Mouse (Mus musculus): ENCODE measurements around the gene Fcrl5. TPM values are rescaled to one million over a fixed set of nuclear protein-coding genes. Genes with fewer than 3 reads are reported as not detected.

The Fcrl5 gene
- polyA plus RNA-seq, 1 experiment from 2014 or later, result not detected

DNA sequence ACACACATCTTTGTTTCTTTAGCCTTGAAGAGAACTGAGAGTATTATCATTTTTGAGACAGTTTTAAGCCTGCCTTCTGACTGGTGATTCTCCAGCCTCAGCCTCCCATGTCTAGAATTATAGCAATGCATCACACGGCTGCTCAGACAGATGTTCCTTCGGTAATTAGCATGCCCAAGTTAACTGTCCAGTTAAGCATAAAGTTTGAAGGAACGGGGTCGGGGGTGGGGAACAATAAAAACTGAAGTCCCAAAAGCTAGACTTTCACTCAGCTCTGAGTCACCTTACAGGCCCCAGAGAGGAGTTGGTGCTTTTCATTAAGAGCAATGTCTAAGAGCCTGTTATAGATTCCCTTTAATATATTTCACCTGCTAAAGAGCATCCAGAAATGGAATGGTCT is 51.8 kb downstream of the Fcrl5 start:
- H3K9ac ChIP-seq (replicated peaks), result no peak overlapping the region
- H3K4me1 ChIP-seq (ENCODE audit: insufficient read depth), result no peaks in the 10 kb centered on the region
- no peak for ATAC-seq
- TF ChIP-seq EP300 (IDR thresholded peaks at IDR 0.05; ENCODE audit: low read depth) (no peak), CTCF (IDR thresholded peaks at IDR 0.05; ENCODE audit: low read depth) (no peak)
- no peak for DNase-seq
- WGBS (ENCODE audit: insufficient replicate concordance), result 74% methylated on average over 4 of the region's 4 CpGs
- H3K27ac ChIP-seq (ENCODE audit: low read depth), result 0 out of 2 replicates have a peak overlapping the region, but pooled peaks have one; percentile 11
- H3K4me2 ChIP-seq (ENCODE audit: low read depth, low read length), result no peak overlapping the region
- H3K4me3 ChIP-seq (ENCODE audit: low read depth, low read length), result no peak overlapping the region
- no peaks in the 10 kb centered on the region for H3K9me3 ChIP-seq (ENCODE audit: low read length)
- H3K36me3 ChIP-seq (replicated peaks; ENCODE audit: insufficient read depth, low read length), result no peaks in the 10 kb centered on the region
- no peaks in the 10 kb centered on the region for H3K27me3 ChIP-seq (ENCODE audit: insufficient read depth, low read length)

DNA sequence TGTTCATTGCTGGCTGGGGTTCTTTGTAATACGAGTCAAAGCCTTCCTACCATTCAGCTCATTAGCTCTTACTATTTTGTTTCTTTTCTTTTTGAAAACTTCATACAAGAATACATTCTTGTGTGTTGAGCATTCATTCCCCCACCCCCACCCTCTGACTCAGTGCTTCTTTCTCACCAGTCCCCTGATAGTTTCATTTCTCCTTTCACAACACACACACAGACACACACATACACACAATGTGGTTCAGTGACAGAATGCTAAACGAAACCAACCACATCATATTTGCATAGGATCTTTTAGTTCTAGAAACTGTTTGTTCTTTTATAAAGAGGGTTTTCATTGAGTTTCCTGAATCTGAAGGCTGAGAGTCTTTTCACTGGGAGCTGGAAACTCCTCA is 52.3 kb downstream of the Fcrl5 start:
- Histone ChIP-seq H3K4me3 (ENCODE audit: low read depth, low read length) (no peak overlapping the region), H3K4me1 (ENCODE audit: insufficient read depth) (no peaks in the 10 kb centered on the region), H3K27ac (ENCODE audit: low read depth) (0 out of 2 replicates have a peak overlapping the region, but pooled peaks have one; percentile 11), H3K9me3 (ENCODE audit: low read length) (no peaks in the 10 kb centered on the region), H3K27me3 (ENCODE audit: insufficient read depth, low read length) (no peaks in the 10 kb centered on the region), H3K36me3 (replicated peaks; ENCODE audit: insufficient read depth, low read length) (no peaks in the 10 kb centered on the region), H3K4me2 (ENCODE audit: low read depth, low read length) (no peak overlapping the region), H3K9ac (replicated peaks) (no peak overlapping the region)
- no peak for ATAC-seq
- DNase-seq, result no peak
- TF ChIP-seq EP300 (IDR thresholded peaks at IDR 0.05; ENCODE audit: low read depth), result no peak
- TF ChIP-seq CTCF (IDR thresholded peaks at IDR 0.05; ENCODE audit: low read depth), result no peak
- 61% methylated on average over 2 of the region's 2 CpGs for WGBS (ENCODE audit: insufficient replicate concordance)

DNA sequence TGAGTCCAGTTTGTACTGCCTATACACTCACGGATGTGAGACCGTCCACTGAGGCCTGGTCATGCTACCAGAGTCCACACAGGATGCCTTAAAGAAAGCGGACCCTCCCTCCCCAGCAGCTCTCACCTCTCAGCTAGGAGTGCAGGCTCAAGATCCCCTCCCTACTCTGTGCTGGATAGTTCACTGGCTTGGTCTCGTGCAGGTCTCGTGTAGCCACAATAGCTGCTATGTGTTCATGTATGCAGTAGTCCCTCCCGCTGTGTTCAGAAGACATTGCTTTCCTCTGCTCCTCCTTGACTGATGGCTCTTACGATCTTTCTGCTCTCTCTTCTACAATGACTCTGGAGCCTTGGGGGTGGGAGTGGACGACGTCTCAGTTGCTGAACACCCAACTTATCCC is 62.7 kb downstream of the Fcrl5 start:
- Histone ChIP-seq H3K4me1 (ENCODE audit: insufficient read depth) (0 out of 2 replicates have a peak, but pooled peaks cover 2% of the 10 kb centered on the region), H3K27me3 (ENCODE audit: insufficient read depth, low read length) (no peaks in the 10 kb centered on the region), H3K4me2 (ENCODE audit: low read depth, low read length) (no peak overlapping the region), H3K4me3 (ENCODE audit: low read depth, low read length) (no peak overlapping the region), H3K27ac (ENCODE audit: low read depth) (no peak overlapping the region), H3K36me3 (replicated peaks; ENCODE audit: insufficient read depth, low read length) (no peaks in the 10 kb centered on the region), H3K9me3 (ENCODE audit: low read length) (no peaks in the 10 kb centered on the region), H3K9ac (replicated peaks) (no peak overlapping the region)
- 76% methylated on average over 9 of the region's 9 CpGs for WGBS (ENCODE audit: insufficient replicate concordance)
- DNase-seq (no peak), ATAC-seq (no peak)
- TF ChIP-seq EP300 (IDR thresholded peaks at IDR 0.05; ENCODE audit: low read depth) (no peak), CTCF (IDR thresholded peaks at IDR 0.05; ENCODE audit: low read depth) (no peak)

DNA sequence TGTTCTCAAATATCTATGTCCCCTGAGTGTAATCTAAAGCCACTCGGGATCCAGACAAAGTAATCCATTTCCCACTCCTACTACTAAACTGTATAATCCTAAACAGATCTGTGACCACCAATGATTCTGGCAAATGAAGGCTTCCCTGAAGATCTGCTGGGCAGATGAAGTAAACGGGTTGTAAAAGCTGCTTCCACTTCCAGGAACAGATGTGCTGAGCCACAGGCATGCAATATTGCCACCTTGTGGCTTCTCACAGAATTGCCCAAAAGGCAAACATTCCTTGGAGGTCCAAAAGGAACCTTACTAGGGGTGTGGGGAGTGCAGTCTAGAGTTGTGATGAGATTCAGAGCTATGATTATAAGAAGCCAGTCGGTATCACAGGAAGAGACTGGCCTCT is 63.5 kb downstream of the Fcrl5 start:
- H3K4me3 ChIP-seq (ENCODE audit: low read depth, low read length), result no peak overlapping the region
- no peak overlapping the region for H3K27ac ChIP-seq (ENCODE audit: low read depth)
- no peak for ATAC-seq
- H3K9me3 ChIP-seq (ENCODE audit: low read length), result no peaks in the 10 kb centered on the region
- 0 out of 2 replicates have a peak, but pooled peaks cover 2% of the 10 kb centered on the region for H3K4me1 ChIP-seq (ENCODE audit: insufficient read depth)
- DNase-seq, result peak; percentile 71
- no peak overlapping the region for H3K9ac ChIP-seq (replicated peaks)
- H3K27me3 ChIP-seq (ENCODE audit: insufficient read depth, low read length), result no peaks in the 10 kb centered on the region
- H3K4me2 ChIP-seq (ENCODE audit: low read depth, low read length), result no peak overlapping the region
- 12% methylated on average over 3 of the region's 3 CpGs for WGBS (ENCODE audit: insufficient replicate concordance)
- TF ChIP-seq EP300 (IDR thresholded peaks at IDR 0.05; ENCODE audit: low read depth), result no peak
- peak; percentile 95 for TF ChIP-seq CTCF (IDR thresholded peaks at IDR 0.05; ENCODE audit: low read depth)
- H3K36me3 ChIP-seq (replicated peaks; ENCODE audit: insufficient read depth, low read length), result no peaks in the 10 kb centered on the region

- 0 out of 2 replicates have a peak overlapping the region, but pooled peaks have one; percentile 9 for H3K4me2 ChIP-seq (ENCODE audit: low read depth, low read length)
- no peak overlapping the region for H3K4me3 ChIP-seq (ENCODE audit: low read depth, low read length)
- no peak for TF ChIP-seq EP300 (IDR thresholded peaks at IDR 0.05; ENCODE audit: low read depth)
- 0 out of 2 replicates have a peak, but pooled peaks have one; percentile 3 for TF ChIP-seq CTCF (IDR thresholded peaks at IDR 0.05; ENCODE audit: low read depth)
- no peaks in the 10 kb centered on the region for H3K27me3 ChIP-seq (ENCODE audit: insufficient read depth, low read length)
- no peak overlapping the region for H3K9ac ChIP-seq (replicated peaks)
- WGBS (ENCODE audit: insufficient replicate concordance), result 55% methylated on average over 24 of the region's 24 CpGs
- H3K27ac ChIP-seq (ENCODE audit: low read depth), result no peak overlapping the region
- DNase-seq, result peak; percentile 33
- H3K9me3 ChIP-seq (ENCODE audit: low read length), result no peaks in the 10 kb centered on the region
- no peaks in the 10 kb centered on the region for H3K36me3 ChIP-seq (replicated peaks; ENCODE audit: insufficient read depth, low read length)
- 0 out of 2 replicates have a peak, but pooled peaks cover 2% of the 10 kb centered on the region for H3K4me1 ChIP-seq (ENCODE audit: insufficient read depth)
- ATAC-seq, result no peak
Measured at GRCm38 (mm10) chr3:87500088-87501055, 64.8 kb downstream of the Fcrl5 start.

DNA sequence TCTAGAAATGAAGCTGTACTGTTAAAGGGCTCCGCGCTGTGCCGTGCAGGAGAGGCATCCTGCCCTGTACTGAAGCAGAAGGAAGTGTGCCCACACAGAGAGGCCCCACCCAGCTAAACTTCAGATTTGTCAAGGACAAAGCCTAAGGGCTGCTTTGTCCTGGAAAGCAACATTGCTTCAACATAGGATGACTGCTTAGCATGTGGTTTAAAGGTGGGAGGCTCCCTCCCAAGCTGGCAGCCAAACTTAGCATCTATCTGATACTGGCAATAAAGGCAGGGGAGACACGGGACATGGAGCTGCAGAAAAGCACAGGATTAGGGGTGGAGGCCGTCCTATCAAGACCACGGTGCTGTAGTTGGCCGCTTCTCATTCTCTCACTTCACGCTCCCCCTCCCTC is 65.6 kb downstream of the Fcrl5 start:
- no peak overlapping the region for H3K4me3 ChIP-seq (ENCODE audit: low read depth, low read length)
- no peaks in the 10 kb centered on the region for H3K27me3 ChIP-seq (ENCODE audit: insufficient read depth, low read length)
- no peak overlapping the region for H3K9ac ChIP-seq (replicated peaks)
- TF ChIP-seq CTCF (IDR thresholded peaks at IDR 0.05; ENCODE audit: low read depth), result no peak
- no peak overlapping the region for H3K4me2 ChIP-seq (ENCODE audit: low read depth, low read length)
- DNase-seq (no peak), ATAC-seq (no peak)
- H3K4me1 ChIP-seq (ENCODE audit: insufficient read depth), result 0 out of 2 replicates have a peak, but pooled peaks cover 2% of the 10 kb centered on the region
- no peaks in the 10 kb centered on the region for H3K9me3 ChIP-seq (ENCODE audit: low read length)
- H3K36me3 ChIP-seq (replicated peaks; ENCODE audit: insufficient read depth, low read length), result no peaks in the 10 kb centered on the region
- H3K27ac ChIP-seq (ENCODE audit: low read depth), result no peak overlapping the region
- WGBS (ENCODE audit: insufficient replicate concordance), result 44% methylated on average over 8 of the region's 8 CpGs

Data from liver, postnatal 0 days (tissue).